Mouse (Mus musculus) myocyte (in vitro differentiated cells): ENCODE measurements around the gene Uaca.

Source experiments
- CEBPB ChIP-seq: IDR thresholded peaks from 2 replicates; pipeline ENCODE4 v1.6.1; 2011; ENCODE audit warnings: mild to moderate bottlenecking, moderate library complexity; ENCODE audit not compliant: poor library complexity, insufficient read depth, severe bottlenecking
- E2F4 ChIP-seq: IDR thresholded peaks from one replicate; pipeline ENCODE4 v1.6.1; 2011; ENCODE audit warnings: mild to moderate bottlenecking, control low read depth, moderate library complexity; ENCODE audit not compliant: insufficient read depth
- MAX ChIP-seq: IDR thresholded peaks from one replicate; pipeline ENCODE4 v1.6.1; 2011; ENCODE audit warnings: low read depth, mild to moderate bottlenecking, control low read depth
- MYOD1 ChIP-seq, 3 experiments: IDR thresholded peaks; one replicate each; pipeline ENCODE4 v1.6.1; 2011; ENCODE audit warnings: control low read depth in 2 of 3, low read depth in 2 of 3, mild to moderate bottlenecking in 2 of 3, moderate library complexity in 1 of 3; ENCODE audit not compliant: insufficient read length in 2 of 3, control insufficient read depth in 1 of 3
- MYOG ChIP-seq, 3 experiments: IDR thresholded peaks; one replicate each; pipeline ENCODE4 v1.6.1; 2011; ENCODE audit warnings: control low read depth in 2 of 3, low read depth in 2 of 3, mild to moderate bottlenecking in 2 of 3; ENCODE audit not compliant: insufficient read length in 2 of 3, control insufficient read depth in 1 of 3, insufficient read depth in 1 of 3
- POLR2A ChIP-seq: IDR thresholded peaks from one replicate; pipeline ENCODE4 v1.6.1; 2011; ENCODE audit warnings: low read depth, mild to moderate bottlenecking, control low read depth, moderate library complexity; ENCODE audit not compliant: insufficient read length
- POLR2AphosphoS2 ChIP-seq: IDR thresholded peaks from one replicate; pipeline ENCODE4 v1.6.1; 2011; ENCODE audit warnings: low read depth, control low read depth; ENCODE audit not compliant: insufficient read length
- TCF12 ChIP-seq: IDR thresholded peaks from one replicate; pipeline ENCODE4 v1.6.1; 2011; ENCODE audit warnings: mild to moderate bottlenecking, control low read depth; ENCODE audit not compliant: poor library complexity, insufficient read depth, severe bottlenecking
- TCF3 ChIP-seq: IDR thresholded peaks from one replicate; pipeline ENCODE4 v1.6.1; 2011; ENCODE audit warnings: low read depth, control low read depth; ENCODE audit not compliant: insufficient read length
- USF1 ChIP-seq: IDR thresholded peaks from one replicate; pipeline ENCODE4 v1.6.1; 2011; ENCODE audit warnings: low read depth, mild to moderate bottlenecking, control low read depth, moderate library complexity

GRCm38 (mm10) chr9:60843415-60844076, 49.2 kb downstream of the Uaca start:
- no peak for TF ChIP-seq POLR2AphosphoS2
- TF ChIP-seq USF1 = no peak
- TF ChIP-seq POLR2A = no peak
- TF ChIP-seq MYOG (IDR thresholded peaks at IDR 0.05; ENCODE audit: control insufficient read depth in 1 of 3, insufficient read depth in 1 of 3, insufficient read length in 2 of 3, low read depth in 2 of 3) = no peak
- TF ChIP-seq CEBPB = no peak
- TF ChIP-seq MYOD1 (IDR thresholded peaks at IDR 0.05; ENCODE audit: control insufficient read depth in 1 of 3, insufficient read length in 2 of 3, low read depth in 2 of 3) = no peak
- no peak for TF ChIP-seq TCF12
- no peak for TF ChIP-seq MAX
- no peak for TF ChIP-seq E2F4
- TF ChIP-seq TCF3 = no peak
